In the genomic region with DNA sequence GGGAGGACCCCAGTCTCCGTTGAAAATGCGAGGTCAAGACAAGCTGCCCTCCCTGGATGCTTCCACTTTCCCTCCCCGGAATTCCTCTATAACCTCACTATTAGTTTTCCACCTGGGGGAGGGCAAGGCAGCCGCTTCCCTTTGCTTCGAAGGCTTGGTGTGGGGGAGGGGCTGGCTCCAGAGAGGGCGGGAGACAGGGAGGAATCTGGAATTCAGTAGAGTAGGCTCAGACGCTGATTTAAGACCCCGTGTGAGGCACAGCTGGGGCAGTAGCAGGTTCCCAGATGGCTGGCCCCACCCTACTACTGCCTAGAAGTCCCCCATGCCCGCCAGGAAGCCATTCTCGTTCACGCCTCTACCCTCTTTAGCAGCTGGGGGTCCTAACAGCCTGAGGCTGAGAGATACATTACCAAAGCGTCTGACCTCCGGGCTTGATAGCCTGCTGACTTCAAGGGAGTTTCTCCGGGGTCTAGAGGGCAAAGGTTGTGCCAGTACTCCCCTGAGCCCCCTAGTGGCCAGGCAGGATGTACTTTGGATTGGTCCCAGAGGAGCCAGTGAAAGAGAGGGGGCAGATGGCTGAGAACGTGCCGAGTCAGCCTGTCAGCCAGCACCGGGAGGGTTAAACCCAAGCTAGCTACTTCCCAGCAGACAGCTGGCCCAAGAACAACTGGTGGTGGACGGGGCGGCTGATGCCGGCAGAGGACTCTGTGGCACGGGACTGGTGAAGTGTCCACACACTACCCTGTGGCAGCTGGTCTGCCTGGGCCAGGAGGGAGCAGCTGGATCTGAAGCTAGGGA, we compare ENCODE assay signal across 8 mouse cellular contexts. TPM values are rescaled to one million over a fixed set of nuclear protein-coding genes. Genes with fewer than 3 reads are reported as not detected.
A peak's percentile ranks its signal among the peaks of the same experiment; 100 is the strongest.
DNase-seq lines count a peak whose midpoint lies in the region; ATAC-seq and TF ChIP-seq lines count a peak whose summit lies in the region.

No protein-coding gene starts in this region.

- H3K9ac ChIP-seq in ES-E14 (ENCODE audit: insufficient read depth, low read depth, low read length, poor library complexity, severe bottlenecking), result peak overlapping the region; percentile 53; the same call in 1 of the 2 replicates
- H3K9ac ChIP-seq in heart, embryonic 11.5 days (ENCODE audit: low read depth, low read length), result 0 out of 2 replicates have a peak overlapping the region, but pooled peaks have one; percentile 4
- no peak overlapping the region; the same call in 1 of the 2 replicates for H3K9ac ChIP-seq in kidney, embryonic 15.5 days

- H3K4me3 ChIP-seq in ES-E14 (ENCODE audit: insufficient read depth in 1 of 2, low read depth in 1 of 2, low read length in 2 of 2, poor library complexity in 1 of 2, severe bottlenecking in 1 of 2), result peak overlapping the region; percentile 13 to 26; a peak in 3 of 4 replicates
- peak overlapping the region; percentile 45 for H3K4me3 ChIP-seq in embryonic facial prominence, embryonic 10.5 days
- H3K4me3 ChIP-seq in heart, embryonic 11.5 days (ENCODE audit: low read depth, low read length), result no peak overlapping the region
- H3K4me3 ChIP-seq in kidney, embryonic 15.5 days (replicated peaks), result peak overlapping the region; percentile 21

- H3K36me3 ChIP-seq in ES-E14 (ENCODE audit: control insufficient read depth, insufficient read depth, low read length, poor library complexity, severe bottlenecking), result peaks cover 10% of the 10 kb centered on the region; the same call in 1 of the 2 replicates
- no peaks in the 10 kb centered on the region for H3K36me3 ChIP-seq in embryonic facial prominence, embryonic 10.5 days (replicated peaks)
- H3K36me3 ChIP-seq in heart, embryonic 11.5 days (ENCODE audit: control insufficient read depth, insufficient read depth, low read length), result no peaks in the 10 kb centered on the region
- H3K36me3 ChIP-seq in kidney, embryonic 15.5 days, result no peaks in the 10 kb centered on the region

- ATAC-seq in heart, embryonic 11.5 days (replicated peaks; ENCODE audit: insufficient number of reproducible peaks, low FRiP score, low TSS enrichment), result no peak
- peak; percentile 23; the same call in 1 of the 2 replicates for ATAC-seq in kidney, embryonic 15.5 days (replicated peaks; ENCODE audit: low FRiP score)

- DNase-seq in 416B (ENCODE audit: low read depth) (peak; percentile 78), ES-E14 (ENCODE audit: low read depth, low spot score) (peak; percentile 97)
- peak; percentile 79 for DNase-seq in embryonic facial prominence, embryonic 10.5 days (ENCODE audit: low spot score)
- DNase-seq in lung, postnatal 36 days, result peak; percentile 79
- peak; percentile 56 to 82 for DNase-seq in spleen, postnatal 4 days (ENCODE audit: low spot score in 2 of 2)
- no peak for DNase-seq in ovary, postnatal 14 days (ENCODE audit: low spot score)

- H3K27me3 ChIP-seq in embryonic facial prominence, embryonic 10.5 days (replicated peaks; ENCODE audit: low read depth, poor library complexity, severe bottlenecking), result peaks cover 67% of the 10 kb centered on the region
- H3K27me3 ChIP-seq in heart, embryonic 11.5 days (ENCODE audit: control insufficient read depth, insufficient read depth, low read length), result peaks cover 8% of the 10 kb centered on the region
- peaks cover 33% of the 10 kb centered on the region for H3K27me3 ChIP-seq in kidney, embryonic 15.5 days

- in situ Hi-C loops in ES-E14 (cut with MboI; ENCODE audit: low sequenced_read_pairs in 2 of 2, unreplicated experiment in 2 of 2), result no loop called here

- under 1% methylated on average over 21 of the region's 21 CpGs for WGBS in embryonic facial prominence, embryonic 10.5 days
- WGBS in heart, embryonic 11.5 days (ENCODE audit: insufficient replicate concordance), result 2% methylated on average over 21 of the region's 21 CpGs
- WGBS in kidney, embryonic 15.5 days, result under 1% methylated on average over 21 of the region's 21 CpGs

- peak overlapping the region; percentile 52 for H3K27ac ChIP-seq in ES-E14 (ENCODE audit: insufficient read depth, low read depth, low read length, poor library complexity, severe bottlenecking)
- H3K27ac ChIP-seq in embryonic facial prominence, embryonic 10.5 days (replicated peaks), result peak overlapping the region; percentile 70
- H3K27ac ChIP-seq in heart, embryonic 11.5 days (ENCODE audit: low read depth, low read length), result 0 out of 2 replicates have a peak overlapping the region, but pooled peaks have one; percentile 11
- peak overlapping the region; percentile 55 for H3K27ac ChIP-seq in kidney, embryonic 15.5 days

- peak overlapping the region; percentile 55 for H3K4me2 ChIP-seq in heart, embryonic 11.5 days
- peak overlapping the region; percentile 50 for H3K4me2 ChIP-seq in kidney, embryonic 15.5 days

- H3K4me1 ChIP-seq in ES-E14 (ENCODE audit: control insufficient read depth in 2 of 2, insufficient read depth in 2 of 2, low read length in 2 of 2, poor library complexity in 1 of 2), result peaks cover 5 to 40% of the 10 kb centered on the region in 2 experiments; a peak in 3 of 4 replicates
- H3K4me1 ChIP-seq in embryonic facial prominence, embryonic 10.5 days, result peaks cover 76% of the 10 kb centered on the region
- peaks cover 34% of the 10 kb centered on the region for H3K4me1 ChIP-seq in heart, embryonic 11.5 days (ENCODE audit: control insufficient read depth, insufficient read depth, low read length)
- peaks cover 75% of the 10 kb centered on the region for H3K4me1 ChIP-seq in kidney, embryonic 15.5 days

- H3K9me3 ChIP-seq in ES-E14 (ENCODE audit: control insufficient read depth, insufficient read depth, low read depth, low read length), result no peaks in the 10 kb centered on the region
- no peaks in the 10 kb centered on the region for H3K9me3 ChIP-seq in embryonic facial prominence, embryonic 10.5 days
- no peaks in the 10 kb centered on the region for H3K9me3 ChIP-seq in heart, embryonic 11.5 days (replicated peaks; ENCODE audit: control insufficient read depth, low read length)
- no peaks in the 10 kb centered on the region for H3K9me3 ChIP-seq in kidney, embryonic 15.5 days (replicated peaks)

TF ChIP-seq in ES-E14, 5 proteins besides CTCF, POLR2A, EP300 and RAD21:
- TF ChIP-seq HCFC1 (IDR thresholded peaks at IDR 0.05; ENCODE audit: borderline replicate concordance, insufficient read depth, low read length) (peak; percentile 49; the same call in 1 of the 2 replicates), MAFK (IDR thresholded peaks at IDR 0.05; ENCODE audit: insufficient read depth, low read depth, low read length) (peak; percentile 83), ZC3H11A (IDR thresholded peaks at IDR 0.05; ENCODE audit: borderline replicate concordance, low read depth, low read length) (peak; percentile 6; the same call in 1 of the 2 replicates), ZNF384 (IDR thresholded peaks at IDR 0.05; ENCODE audit: low read depth, low read length) (no peak)

RNA-seq across cellular contexts. Expression of gene Lama5, which starts 1.8 kb away (rescaled TPM):
- 291 and 497 TPM in 2 replicates for total RNA-seq in ES-E14 (2012; rRNA removed)
- 19.6 and 25.3 TPM in 2 replicates for polyA plus RNA-seq in embryonic facial prominence, embryonic 10.5 days (2016; fragmentation: Nextera tagmentation; extraction: Ambion mirVana)
- polyA plus RNA-seq in heart, embryonic 11.5 days (2014; fragmentation: Nextera tagmentation; extraction: Ambion mirVana), result 24.0 and 27.5 TPM in 2 replicates
- 40.6 and 46.7 TPM in 2 replicates for polyA plus RNA-seq in kidney, embryonic 15.5 days (2015; fragmentation: Nextera tagmentation; extraction: Ambion mirVana)

RNA-seq across cellular contexts. Expression of gene Rps21, which starts 29.7 kb away (rescaled TPM):
- total RNA-seq in ES-E14 (2012; rRNA removed), result 4,130 and 4,285 TPM in 2 replicates
- 569 and 585 TPM in 2 replicates for polyA plus RNA-seq in embryonic facial prominence, embryonic 10.5 days (2016; fragmentation: Nextera tagmentation; extraction: Ambion mirVana)
- polyA plus RNA-seq in heart, embryonic 11.5 days (2014; fragmentation: Nextera tagmentation; extraction: Ambion mirVana), result 347 and 390 TPM in 2 replicates
- 637 and 713 TPM in 2 replicates for polyA plus RNA-seq in kidney, embryonic 15.5 days (2015; fragmentation: Nextera tagmentation; extraction: Ambion mirVana)

RNA-seq across cellular contexts. Expression of gene Cables2, which starts 45.8 kb away (rescaled TPM):
- 13.4 and 15.5 TPM in 2 replicates for total RNA-seq in ES-E14 (2012; rRNA removed)
- polyA plus RNA-seq in embryonic facial prominence, embryonic 10.5 days (2016; fragmentation: Nextera tagmentation; extraction: Ambion mirVana), result 12.7 and 13.2 TPM in 2 replicates
- 11.8 TPM in 2 replicates for polyA plus RNA-seq in heart, embryonic 11.5 days (2014; fragmentation: Nextera tagmentation; extraction: Ambion mirVana)
- 11.8 and 12.3 TPM in 2 replicates for polyA plus RNA-seq in kidney, embryonic 15.5 days (2015; fragmentation: Nextera tagmentation; extraction: Ambion mirVana)

RNA-seq across cellular contexts. Expression of gene Adrm1, which starts 56.2 kb away (rescaled TPM):
- total RNA-seq in ES-E14 (2012; rRNA removed), result 169 and 196 TPM in 2 replicates
- 264 and 272 TPM in 2 replicates for polyA plus RNA-seq in embryonic facial prominence, embryonic 10.5 days (2016; fragmentation: Nextera tagmentation; extraction: Ambion mirVana)
- 121 and 126 TPM in 2 replicates for polyA plus RNA-seq in heart, embryonic 11.5 days (2014; fragmentation: Nextera tagmentation; extraction: Ambion mirVana)
- polyA plus RNA-seq in kidney, embryonic 15.5 days (2015; fragmentation: Nextera tagmentation; extraction: Ambion mirVana), result 193 and 207 TPM in 2 replicates

Comparison
In these comparisons a context has a peak if more than half of its experiments do, and no peak if none do; other contexts are left out.
1. H3K27ac ChIP-seq: peak in every context shown above with its lines; median percentile 70 in embryonic facial prominence, embryonic 10.5 days; 55 in kidney, embryonic 15.5 days; 52 in ES-E14; 11 in heart, embryonic 11.5 days.